ENCODE assay signal across 16 mouse cellular contexts in genomic region chr17:29199821-29200220, GRCm38 (mm10). TPM values are rescaled to one million over a fixed set of nuclear protein-coding genes. Genes with fewer than 3 reads are reported as not detected.
DNase-seq lines count a peak whose midpoint lies in the region; ATAC-seq lines count a peak whose summit lies in the region.
"Had no signal": no experiment of that assay in that cellular context is flagged by ENCODE, and none has a peak within 500 bp of the region (broad histone marks: within the 10 kb centered on the region; RNA-seq: fewer than 3 reads in every experiment).

No protein-coding gene starts in this region.

- no peaks in the 10 kb centered on the region for H3K9me3 ChIP-seq in hindbrain, embryonic 12.5 days (replicated peaks)
- H3K9me3 ChIP-seq in hindbrain, embryonic 11.5 days (ENCODE audit: control insufficient read depth, low read length), result no peaks in the 10 kb centered on the region
- no peaks in the 10 kb centered on the region for H3K9me3 ChIP-seq in embryonic facial prominence, embryonic 12.5 days
- no peaks in the 10 kb centered on the region for H3K9me3 ChIP-seq in hindbrain, embryonic 13.5 days
- no peaks in the 10 kb centered on the region for H3K9me3 ChIP-seq in midbrain, embryonic 13.5 days

- no peak overlapping the region for H3K4me3 ChIP-seq in hindbrain, embryonic 12.5 days
- H3K4me3 ChIP-seq in hindbrain, embryonic 11.5 days (ENCODE audit: low read depth, low read length), result no peak overlapping the region
- no peak overlapping the region for H3K4me3 ChIP-seq in embryonic facial prominence, embryonic 12.5 days
- no peak overlapping the region for H3K4me3 ChIP-seq in hindbrain, embryonic 13.5 days
- no peak overlapping the region for H3K4me3 ChIP-seq in midbrain, embryonic 13.5 days (replicated peaks)
- H3K4me3 ChIP-seq: erythroblast, embryonic 14.5 days; gastrocnemius, adult 2 months had no signal

- H3K36me3 ChIP-seq in hindbrain, embryonic 12.5 days, result no peaks in the 10 kb centered on the region
- no peaks in the 10 kb centered on the region for H3K36me3 ChIP-seq in hindbrain, embryonic 11.5 days (ENCODE audit: control insufficient read depth, insufficient read depth, low read length)
- no peaks in the 10 kb centered on the region for H3K36me3 ChIP-seq in embryonic facial prominence, embryonic 12.5 days
- no peaks in the 10 kb centered on the region for H3K36me3 ChIP-seq in hindbrain, embryonic 13.5 days
- H3K36me3 ChIP-seq in midbrain, embryonic 13.5 days, result no peaks in the 10 kb centered on the region

- no peak for ATAC-seq in hindbrain, embryonic 12.5 days (ENCODE audit: low FRiP score)
- no peak for ATAC-seq in hindbrain, embryonic 11.5 days (ENCODE audit: low FRiP score)
- no peak for ATAC-seq in embryonic facial prominence, embryonic 12.5 days (ENCODE audit: insufficient number of reproducible peaks, insufficient read depth, low FRiP score, low TSS enrichment)
- no peak for ATAC-seq in hindbrain, embryonic 13.5 days (ENCODE audit: low FRiP score)
- peak; percentile 55; the same call in 1 of the 2 replicates for ATAC-seq in midbrain, embryonic 13.5 days

- peaks cover 15% of the 10 kb centered on the region for H3K4me1 ChIP-seq in hindbrain, embryonic 12.5 days
- no peaks in the 10 kb centered on the region for H3K4me1 ChIP-seq in hindbrain, embryonic 11.5 days (replicated peaks; ENCODE audit: control insufficient read depth, insufficient read depth, low read length)
- H3K4me1 ChIP-seq in embryonic facial prominence, embryonic 12.5 days, result peaks cover 4% of the 10 kb centered on the region; the same call in 1 of the 2 replicates
- peaks cover 14% of the 10 kb centered on the region for H3K4me1 ChIP-seq in hindbrain, embryonic 13.5 days (replicated peaks)
- peaks cover 15% of the 10 kb centered on the region for H3K4me1 ChIP-seq in midbrain, embryonic 13.5 days (replicated peaks)

- 50% methylated on average over 6 of the region's 7 CpGs for WGBS in hindbrain, embryonic 12.5 days
- WGBS in hindbrain, embryonic 11.5 days, result 54% methylated on average over 6 of the region's 7 CpGs
- 29% methylated on average over 6 of the region's 7 CpGs for WGBS in embryonic facial prominence, embryonic 12.5 days
- 44% methylated on average over 6 of the region's 7 CpGs for WGBS in hindbrain, embryonic 13.5 days
- WGBS in midbrain, embryonic 13.5 days, result 28% methylated on average over 6 of the region's 7 CpGs

- peak overlapping the region; percentile 23; the same call in 1 of the 2 replicates for H3K27ac ChIP-seq in hindbrain, embryonic 12.5 days
- H3K27ac ChIP-seq in hindbrain, embryonic 11.5 days (ENCODE audit: low read depth, low read length), result no peak overlapping the region
- peak overlapping the region; percentile 54 for H3K27ac ChIP-seq in embryonic facial prominence, embryonic 12.5 days
- peak overlapping the region; percentile 48 for H3K27ac ChIP-seq in hindbrain, embryonic 13.5 days
- H3K27ac ChIP-seq in midbrain, embryonic 13.5 days, result peak overlapping the region; percentile 76
- H3K27ac ChIP-seq: gastrocnemius, adult 2 months had no signal

- intact Hi-C loops in heart, postnatal 14 days (cut with DNase I), result no loop called here

- no peak overlapping the region for H3K9ac ChIP-seq in hindbrain, embryonic 12.5 days
- H3K9ac ChIP-seq in hindbrain, embryonic 11.5 days (ENCODE audit: low read depth, low read length), result no peak overlapping the region
- H3K9ac ChIP-seq in embryonic facial prominence, embryonic 12.5 days, result no peak overlapping the region
- H3K9ac ChIP-seq in hindbrain, embryonic 13.5 days, result no peak overlapping the region
- H3K9ac ChIP-seq in midbrain, embryonic 13.5 days (replicated peaks), result no peak overlapping the region

- H3K27me3 ChIP-seq in hindbrain, embryonic 12.5 days, result no peaks in the 10 kb centered on the region
- no peaks in the 10 kb centered on the region for H3K27me3 ChIP-seq in hindbrain, embryonic 11.5 days (ENCODE audit: control insufficient read depth, insufficient read depth, low read length)
- H3K27me3 ChIP-seq in embryonic facial prominence, embryonic 12.5 days, result no peaks in the 10 kb centered on the region
- H3K27me3 ChIP-seq in hindbrain, embryonic 13.5 days, result no peaks in the 10 kb centered on the region
- H3K27me3 ChIP-seq in midbrain, embryonic 13.5 days, result no peaks in the 10 kb centered on the region

- no peak for DNase-seq in hindbrain, embryonic 11.5 days (ENCODE audit: low spot score)
- DNase-seq in heart, postnatal 14 days, result no peak
- no peak for DNase-seq in testis, postnatal 14 days (ENCODE audit: low spot score)
- DNase-seq in spleen, postnatal 36 days (ENCODE audit: low spot score in 2 of 2), result no peak
- DNase-seq: adrenal gland, postnatal 25 days; B cell, adult 2 months; cerebellum, postnatal 10 days; gastrocnemius, adult 2 months; right cerebral cortex, postnatal 4 days had no signal

- H3K4me2 ChIP-seq in hindbrain, embryonic 12.5 days (replicated peaks), result no peak overlapping the region
- no peak overlapping the region for H3K4me2 ChIP-seq in hindbrain, embryonic 11.5 days (replicated peaks; ENCODE audit: low read depth, low read length)
- no peak overlapping the region for H3K4me2 ChIP-seq in embryonic facial prominence, embryonic 12.5 days (replicated peaks)
- H3K4me2 ChIP-seq in hindbrain, embryonic 13.5 days, result no peak overlapping the region
- H3K4me2 ChIP-seq in midbrain, embryonic 13.5 days (replicated peaks), result peak overlapping the region; percentile 15
- H3K4me2 ChIP-seq: heart, embryonic 11.5 days had no signal

RNA-seq across cellular contexts. Expression of gene Cpne5, which starts 38.1 kb away (rescaled TPM):
- polyA plus RNA-seq in hindbrain, embryonic 12.5 days (2016; fragmentation: Nextera tagmentation; extraction: Ambion mirVana), result 6.0 and 6.1 TPM in 2 replicates
- polyA plus RNA-seq in hindbrain, embryonic 11.5 days (2014; fragmentation: Nextera tagmentation; extraction: Ambion mirVana), result 3.7 and 4.2 TPM in 2 replicates
- 11.9 and 13.5 TPM in 2 replicates for polyA plus RNA-seq in embryonic facial prominence, embryonic 12.5 days (2016; fragmentation: Nextera tagmentation; extraction: Ambion mirVana)
- 18.9 and 20.2 TPM in 2 replicates for polyA plus RNA-seq in hindbrain, embryonic 13.5 days (2015; fragmentation: Nextera tagmentation; extraction: Ambion mirVana)
- 20.5 and 22.0 TPM in 2 replicates for polyA plus RNA-seq in midbrain, embryonic 13.5 days (2015; fragmentation: Nextera tagmentation; extraction: Ambion mirVana)
- total RNA-seq in heart, postnatal 14 days (2021), result 1 to 10 TPM; 2.3 to 3.9 TPM
- total RNA-seq: gastrocnemius, adult 2 months; liver, adult 2 months had no signal
- polyA plus RNA-seq: liver, adult 2 months had no signal
